Mouse (Mus musculus): ENCODE data around the gene Cds2.
"Not testable (repeated sequence)": the region's sequence is repeated elsewhere in the genome, so short reads cannot be mapped to it uniquely, and the experiment has no call there.

Cds2 gene

DNA sequence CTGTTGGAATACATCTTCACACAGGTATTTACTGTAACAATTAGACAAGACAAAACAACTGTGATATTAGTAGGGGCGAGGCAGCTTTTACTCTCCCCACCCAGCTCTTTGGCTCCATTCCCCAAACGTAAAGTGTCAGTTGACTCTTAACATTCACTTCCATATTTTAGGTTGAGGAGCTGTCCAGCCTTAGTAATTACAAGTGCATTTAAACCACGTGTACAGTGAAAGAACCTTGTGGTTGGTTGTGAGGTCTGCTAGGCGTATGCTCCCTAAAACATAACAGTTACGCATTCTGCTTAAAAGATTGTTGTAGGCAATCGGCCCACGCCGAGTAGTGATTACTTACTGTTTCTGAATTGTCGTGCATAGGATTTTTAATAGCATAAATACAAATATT is 2.2 kb downstream of the Cds2 start:
- DNase-seq (ENCODE audit: low spot score in 2 of 2), result no peak

DNA sequence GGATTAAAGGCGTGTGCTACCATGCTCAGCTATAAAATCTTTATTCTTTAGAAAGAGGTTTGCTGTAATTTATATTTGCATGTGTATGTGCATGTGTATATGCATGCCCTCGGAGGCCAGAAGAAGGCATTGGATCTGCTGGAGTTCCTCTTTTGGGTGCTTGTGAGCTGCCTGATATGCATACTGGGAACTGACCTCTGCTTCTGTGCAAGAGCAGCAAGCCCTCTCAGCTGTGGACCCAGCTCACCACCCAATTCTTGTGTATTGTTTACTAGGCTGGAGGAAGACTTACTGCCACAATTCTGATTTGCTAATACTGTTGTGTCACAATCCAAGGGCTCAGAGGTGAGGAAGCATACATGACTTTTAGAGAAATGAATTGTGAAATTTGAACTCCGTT is 3.1 kb downstream of the Cds2 start:
- DNase-seq (ENCODE audit: low spot score in 2 of 2), result no peak

DNA sequence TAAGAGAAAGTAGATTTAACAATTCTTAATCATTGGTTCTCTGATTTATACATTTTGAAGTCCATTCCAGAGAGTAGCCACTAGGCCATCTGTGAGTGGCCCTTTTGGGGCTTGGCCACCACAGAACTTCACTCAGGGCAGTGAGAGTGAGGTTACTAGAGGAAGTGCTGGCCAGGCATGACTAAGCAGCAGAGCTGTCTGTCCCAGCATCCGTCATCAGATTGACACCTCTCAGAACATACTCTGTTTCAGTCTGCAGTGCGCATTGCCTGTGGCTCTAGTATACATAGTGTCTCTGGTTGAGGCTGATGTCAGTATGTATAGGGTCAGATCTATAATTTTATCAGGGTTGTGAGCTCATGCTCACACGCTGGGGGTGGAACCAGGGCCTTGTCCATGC is 6.3 kb downstream of the Cds2 start:
- DNase-seq (ENCODE audit: low spot score in 2 of 2), result no peak

DNA sequence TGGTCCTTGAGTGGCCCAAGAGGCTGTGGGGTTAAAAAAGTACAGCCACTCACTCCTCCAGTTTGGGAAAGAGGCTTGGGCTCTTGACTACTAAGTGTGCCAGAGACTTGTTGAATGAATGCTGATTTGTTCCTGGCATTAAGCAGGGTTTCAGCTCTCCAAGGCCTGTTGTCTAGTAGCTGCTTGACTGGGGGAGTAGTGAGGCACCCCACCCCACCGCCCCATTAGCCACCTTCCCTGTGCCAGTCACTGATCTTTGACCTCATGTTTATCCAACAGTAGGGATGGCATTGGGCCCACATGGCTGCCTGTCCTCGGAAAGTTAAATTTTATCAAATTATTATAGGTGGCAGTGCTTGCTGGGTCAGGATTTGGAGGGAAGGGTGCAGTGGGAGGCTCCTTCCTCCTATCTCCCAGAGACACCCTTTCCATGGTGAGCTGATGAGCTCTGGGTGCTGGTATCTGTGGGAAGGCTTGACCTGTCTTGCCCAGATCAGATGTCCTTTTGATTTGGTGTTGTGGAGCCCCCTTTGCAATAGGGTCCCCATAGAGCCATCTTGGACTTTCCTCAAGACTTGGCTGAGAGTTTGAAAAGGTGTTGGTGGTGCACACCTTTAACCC is 7.5 kb downstream of the Cds2 start:
- no peak for DNase-seq (ENCODE audit: low spot score in 2 of 2)

DNA sequence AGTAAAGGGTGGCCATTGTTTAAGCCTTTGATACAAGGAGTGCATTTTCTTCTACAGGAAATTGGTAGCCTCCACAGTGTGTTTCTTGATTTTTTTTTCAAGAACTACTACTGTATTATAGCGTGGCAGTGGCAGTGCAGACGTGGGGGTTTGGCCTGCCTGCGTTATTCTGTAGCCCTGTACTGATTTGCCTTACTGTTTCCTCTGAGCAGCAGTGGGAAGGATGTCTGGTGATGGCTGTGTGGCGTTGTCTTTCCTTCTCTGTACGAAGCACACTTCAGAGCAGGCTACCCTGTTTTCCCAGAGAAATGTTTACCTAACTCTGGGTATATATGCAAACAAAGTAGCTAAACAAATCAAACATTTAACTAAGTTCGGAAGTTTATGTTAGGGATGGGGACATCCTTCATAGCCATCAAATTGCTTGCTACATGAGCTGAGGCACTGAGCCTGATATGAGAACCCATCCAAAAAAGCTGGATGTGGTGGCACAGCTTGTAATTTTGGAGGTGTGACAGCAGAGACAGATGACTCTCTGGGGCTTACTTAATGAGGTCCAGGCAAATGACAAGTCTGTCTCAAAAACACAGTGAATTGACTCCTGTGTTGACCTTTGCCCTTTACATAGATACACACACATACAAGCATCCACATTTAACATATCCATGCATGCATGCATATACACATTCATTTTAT is 9.9 kb downstream of the Cds2 start:
- DNase-seq (ENCODE audit: low spot score in 2 of 2), result no peak

DNA sequence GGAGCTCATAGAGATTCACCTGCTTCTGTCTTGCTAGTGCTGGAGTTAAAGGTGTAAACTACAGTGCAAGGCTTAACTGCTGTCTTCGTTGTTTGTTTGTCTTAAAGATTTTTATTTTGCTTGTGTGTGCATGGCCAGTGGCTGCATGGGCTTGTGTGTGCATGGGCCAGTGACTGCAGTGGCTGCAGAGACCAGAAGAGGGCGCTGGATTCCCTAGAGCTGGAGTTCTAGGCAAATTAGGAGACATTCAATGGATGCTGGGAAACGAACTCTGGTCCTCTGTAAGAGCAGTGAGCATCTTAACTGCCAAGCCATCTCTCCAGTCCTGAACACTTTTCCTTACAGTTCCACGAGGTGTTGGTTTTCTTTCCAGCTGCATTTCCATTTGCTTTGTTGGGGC is 12.6 kb downstream of the Cds2 start:
- no peak for DNase-seq (ENCODE audit: low spot score in 2 of 2)

DNA sequence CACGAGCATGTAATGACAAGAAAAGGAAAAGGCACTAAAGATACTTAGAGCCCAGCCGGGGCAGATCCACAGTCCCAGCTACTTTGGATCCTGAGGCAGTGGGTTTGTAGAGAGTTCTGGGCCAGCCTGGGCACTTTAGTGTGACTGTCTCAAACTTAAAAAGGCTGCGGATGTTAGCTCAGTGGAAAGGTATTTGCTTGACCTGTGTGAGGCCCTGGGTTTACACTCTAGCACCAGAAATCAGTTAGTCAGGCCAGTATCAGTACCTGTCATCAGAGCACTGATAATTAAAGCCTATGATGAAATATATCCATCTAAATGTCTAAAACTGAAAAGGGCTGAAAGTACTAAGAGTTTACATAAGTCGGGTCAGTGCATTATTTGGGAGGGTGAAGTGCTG is 13.3 kb downstream of the Cds2 start:
- no peak for DNase-seq (ENCODE audit: low spot score in 2 of 2)

DNA sequence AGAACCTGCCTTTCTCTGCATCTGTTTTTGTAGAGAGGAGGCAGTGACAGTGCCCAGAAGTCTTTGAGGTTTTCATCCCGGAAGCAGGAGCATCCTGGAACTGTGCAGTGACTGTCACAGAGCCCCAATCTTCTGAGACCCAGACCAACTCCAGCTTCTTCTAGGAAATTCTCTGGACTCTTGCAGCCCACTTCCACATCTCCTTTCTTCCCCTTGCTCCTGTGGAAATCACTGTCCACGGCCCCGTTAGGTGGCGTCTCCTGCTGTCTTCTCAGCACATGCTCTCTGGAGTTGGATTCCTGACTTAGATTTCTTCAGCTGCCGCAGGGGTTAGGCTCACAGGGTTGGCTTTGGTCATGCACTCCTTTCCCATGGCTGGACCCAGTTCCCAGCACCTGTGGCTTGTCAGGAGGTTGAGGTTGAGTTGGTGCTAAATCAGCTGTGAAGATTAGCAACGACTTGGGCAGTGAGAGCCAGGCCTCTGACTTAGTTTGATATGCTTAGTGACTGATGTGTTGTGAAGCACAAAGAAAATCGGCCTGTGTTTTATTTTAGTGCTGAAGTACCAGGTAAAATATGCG is 15.4 kb downstream of the Cds2 start:
- no peak for DNase-seq (ENCODE audit: low spot score in 2 of 2)

DNA sequence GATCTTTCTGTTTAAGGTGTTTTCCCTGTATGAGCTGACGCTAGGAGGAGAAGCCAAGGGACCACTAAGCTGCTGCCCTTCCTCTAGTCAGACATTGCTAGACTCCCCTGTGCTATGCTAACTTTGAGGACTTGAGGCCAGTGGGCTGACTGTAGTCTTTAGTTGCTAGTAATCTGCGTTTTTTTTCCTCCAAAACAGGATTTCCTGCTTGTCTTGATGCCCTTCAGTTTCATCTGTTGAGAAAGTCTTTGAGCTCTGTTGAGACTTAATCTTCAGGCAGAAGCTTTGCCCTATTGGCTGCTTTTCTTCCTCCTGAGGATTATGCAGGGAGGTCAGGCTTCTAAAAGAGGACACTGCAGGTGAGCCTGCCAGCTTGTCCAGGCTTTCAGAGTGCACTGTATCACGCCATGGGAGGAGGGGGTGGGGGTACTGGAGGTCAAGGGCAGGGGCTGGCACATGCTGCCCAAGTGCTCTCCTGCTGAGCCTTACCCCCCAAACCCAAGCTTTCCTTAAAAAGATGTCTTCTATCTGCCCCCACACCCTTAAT is 16.5 kb downstream of the Cds2 start:
- no peak for DNase-seq (ENCODE audit: low spot score in 2 of 2)

DNA sequence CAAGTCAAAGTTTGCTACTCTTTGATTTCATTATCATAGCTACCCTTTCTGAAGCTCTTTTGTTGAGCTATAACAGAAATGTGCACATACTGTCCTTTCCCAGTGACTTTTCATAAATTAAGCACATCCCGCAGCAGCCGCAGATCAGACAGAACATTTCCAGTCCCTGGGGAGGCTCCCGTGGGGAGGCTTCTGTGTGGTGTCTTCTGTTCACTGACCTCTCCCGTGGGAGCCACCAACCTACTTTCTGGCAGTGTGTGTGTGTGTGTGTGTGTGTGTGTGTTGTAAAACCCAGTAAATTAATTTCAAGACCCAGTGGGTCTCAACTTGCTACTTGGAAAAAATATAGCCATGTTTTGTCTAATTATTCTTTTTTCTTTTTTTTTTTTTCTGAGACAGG is 17.0 kb downstream of the Cds2 start:
- DNase-seq (ENCODE audit: low spot score in 2 of 2), result no peak

DNA sequence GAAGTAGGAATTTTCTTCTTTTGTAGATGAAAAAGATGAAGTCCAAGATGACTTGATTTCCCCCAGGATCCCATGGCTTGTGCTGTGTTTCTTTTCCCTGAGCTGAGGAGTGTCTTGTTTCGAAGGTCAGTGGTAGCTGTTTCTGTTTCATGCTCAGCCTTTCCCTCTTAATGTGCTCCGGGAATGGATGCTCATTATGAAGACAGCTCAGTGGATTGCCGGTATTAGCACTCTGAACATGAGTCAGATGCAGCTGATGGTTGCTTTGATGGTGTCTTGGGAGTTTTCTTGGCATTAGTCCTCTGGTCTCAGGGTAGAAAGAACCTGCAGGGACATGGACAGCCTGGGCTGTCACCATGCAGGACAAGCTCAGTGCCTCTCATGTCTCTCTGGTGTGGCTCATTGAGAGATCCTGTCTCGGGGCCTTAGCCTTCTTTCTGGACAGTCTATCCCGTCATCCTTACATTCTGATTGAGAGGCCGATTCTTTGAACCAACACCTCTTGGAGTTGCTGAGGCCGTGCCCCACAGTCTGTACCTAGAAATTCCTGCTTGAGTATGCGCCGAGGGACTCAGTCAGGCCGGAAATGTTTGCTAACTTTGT is 17.7 kb downstream of the Cds2 start:
- no peak for DNase-seq (ENCODE audit: low spot score in 2 of 2)

DNA sequence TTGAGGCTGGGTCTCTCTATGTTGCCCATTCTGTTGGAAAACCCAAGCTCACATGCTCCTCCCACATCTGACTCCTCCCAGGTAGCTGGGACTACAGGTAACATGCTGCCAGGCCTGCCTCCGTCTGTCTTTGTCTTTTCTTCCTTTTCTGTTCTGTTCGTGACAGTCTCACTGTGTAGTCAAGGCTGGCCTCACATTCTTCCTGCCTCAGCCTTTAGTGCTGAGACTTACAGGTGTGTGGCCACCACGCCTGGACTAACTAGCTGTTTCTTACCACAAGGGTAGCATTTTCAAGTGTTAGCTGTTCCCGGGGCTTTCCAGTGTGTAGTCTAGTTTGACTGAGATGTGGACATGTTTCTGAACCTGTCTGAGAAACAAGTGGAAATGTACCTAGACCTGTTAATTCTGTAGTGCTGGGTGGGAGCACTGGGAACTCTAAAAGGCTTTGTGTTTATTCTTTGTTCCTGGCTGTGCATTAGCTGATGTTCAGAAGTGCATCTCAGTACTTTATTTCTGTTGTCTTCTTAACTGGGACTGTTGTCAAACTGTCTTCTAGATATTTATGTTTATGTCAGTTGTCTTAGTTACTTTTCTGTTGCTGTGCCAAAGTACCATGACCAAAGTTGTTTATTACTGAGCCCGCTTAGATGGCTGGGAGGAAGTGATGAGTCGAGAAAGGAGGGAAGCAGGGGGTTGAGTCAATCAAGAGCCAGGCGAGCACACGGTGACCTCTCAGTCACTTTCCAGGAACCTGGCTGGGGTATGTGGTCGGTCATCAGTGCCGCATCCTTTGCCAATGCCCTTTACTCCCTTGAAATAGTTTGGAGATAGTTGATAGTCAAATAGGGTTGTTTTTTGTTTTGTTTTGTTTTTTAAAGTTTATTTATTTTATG is 18.9 kb downstream of the Cds2 start:
- no peak for DNase-seq (ENCODE audit: low spot score in 2 of 2)

DNA sequence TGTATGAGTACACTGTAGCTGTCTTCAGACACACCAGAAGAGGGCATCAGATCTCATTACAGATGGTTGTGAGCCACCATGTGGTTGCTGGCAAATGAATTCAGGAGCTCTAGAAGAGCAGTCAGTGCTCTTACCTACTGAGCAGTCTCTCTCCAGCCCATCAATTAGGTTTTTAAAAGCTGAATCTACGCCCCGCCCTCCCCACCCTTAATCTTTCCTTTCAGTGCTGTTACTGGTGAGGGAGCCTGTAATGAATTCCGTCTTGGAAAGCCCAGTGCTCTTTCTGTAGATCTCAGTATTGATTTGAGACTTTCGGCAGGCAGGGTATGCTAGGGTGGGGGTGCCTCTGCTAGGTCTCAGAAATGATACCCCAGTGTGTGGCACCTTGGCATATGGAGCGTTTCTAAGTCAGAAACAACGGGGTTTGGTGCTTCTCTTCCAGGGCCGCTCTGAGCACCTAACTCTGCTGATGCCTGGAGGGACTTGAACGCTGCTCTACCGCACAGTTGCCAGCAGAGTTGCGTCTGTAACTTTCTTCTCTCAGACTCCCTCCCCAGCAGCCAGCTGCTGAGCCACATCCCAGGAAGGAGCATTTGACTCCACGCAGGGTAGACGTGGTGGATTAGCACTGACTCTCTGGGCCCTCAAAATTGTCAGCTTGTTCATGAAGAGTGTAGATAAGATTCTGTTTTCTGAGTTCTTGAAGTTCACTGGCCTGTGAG is 19.7 kb downstream of the Cds2 start:
- no peak for DNase-seq (ENCODE audit: low spot score in 2 of 2)

DNA sequence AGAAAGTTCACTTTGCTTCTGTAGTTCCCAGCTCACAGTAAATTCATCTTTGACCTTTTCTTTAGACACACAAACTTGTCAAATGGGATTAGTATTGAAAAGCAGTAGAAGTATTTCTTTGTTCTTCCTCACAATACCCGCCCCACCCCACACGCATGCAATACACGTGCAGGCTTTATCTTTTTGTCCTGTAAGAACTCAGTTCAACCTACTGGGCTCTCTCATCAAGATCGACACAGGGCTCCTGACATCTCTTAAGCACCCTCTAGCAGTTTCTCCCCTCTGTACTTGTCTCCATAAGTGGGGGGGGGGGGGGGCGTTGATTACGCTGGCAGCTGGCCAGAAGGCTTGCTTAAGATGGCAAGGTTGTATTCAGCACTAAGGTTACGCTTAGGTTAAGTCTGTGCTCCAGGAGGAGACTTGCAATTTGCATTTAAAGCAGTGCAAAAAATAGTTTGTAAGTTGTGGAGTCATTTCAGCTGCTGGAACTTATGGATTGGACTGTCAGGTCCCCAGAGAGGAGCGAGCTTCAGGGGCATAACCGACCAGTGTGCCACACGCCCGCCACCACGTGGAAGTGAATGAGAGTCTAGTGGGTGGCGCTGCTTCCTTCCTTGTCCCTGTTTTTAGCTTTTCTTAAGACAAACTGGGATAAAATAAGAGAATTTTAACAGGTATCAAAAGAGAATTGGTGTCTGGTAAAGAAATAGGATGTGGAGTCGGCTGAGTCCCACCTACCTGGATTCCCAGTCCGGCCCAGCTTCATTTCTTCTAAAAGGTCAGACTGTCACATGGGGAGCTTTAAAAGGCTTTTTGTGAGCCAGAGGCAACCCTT is 20.5 kb downstream of the Cds2 start:
- DNase-seq (ENCODE audit: low spot score in 2 of 2), result no peak

DNA sequence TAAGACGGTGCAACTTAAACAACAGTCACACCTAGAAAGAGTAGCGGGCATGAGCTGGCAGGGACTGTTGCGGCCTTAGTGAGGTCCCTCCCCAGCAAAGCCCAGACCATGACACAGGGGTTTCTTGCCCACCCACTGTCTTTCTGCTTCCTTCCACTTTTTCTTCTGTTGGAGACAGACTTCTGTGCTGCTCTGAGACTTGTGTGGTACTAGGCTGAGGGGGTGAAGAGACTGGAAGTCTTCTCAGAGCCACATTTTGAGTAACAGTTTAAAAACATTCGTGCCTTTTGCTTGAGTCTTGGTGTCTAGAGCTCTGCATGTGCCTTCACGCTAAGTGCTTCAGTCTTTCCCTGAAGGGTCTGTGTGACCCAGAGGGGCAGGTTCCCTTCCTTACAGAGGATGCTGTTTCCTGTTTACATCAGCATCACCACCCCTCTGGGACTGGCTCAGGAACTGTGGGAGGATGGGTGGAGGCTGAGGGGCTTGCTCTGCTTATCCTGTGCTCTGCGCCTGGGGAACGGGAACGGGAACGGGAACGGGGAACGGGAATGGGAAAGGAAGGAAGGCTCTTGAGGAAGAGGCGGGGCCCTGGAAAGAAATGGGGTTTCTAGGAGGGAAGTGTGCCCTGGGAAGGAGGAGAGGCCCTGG is 21.7 kb downstream of the Cds2 start:
- no peak for DNase-seq (ENCODE audit: low spot score in 2 of 2)

DNA sequence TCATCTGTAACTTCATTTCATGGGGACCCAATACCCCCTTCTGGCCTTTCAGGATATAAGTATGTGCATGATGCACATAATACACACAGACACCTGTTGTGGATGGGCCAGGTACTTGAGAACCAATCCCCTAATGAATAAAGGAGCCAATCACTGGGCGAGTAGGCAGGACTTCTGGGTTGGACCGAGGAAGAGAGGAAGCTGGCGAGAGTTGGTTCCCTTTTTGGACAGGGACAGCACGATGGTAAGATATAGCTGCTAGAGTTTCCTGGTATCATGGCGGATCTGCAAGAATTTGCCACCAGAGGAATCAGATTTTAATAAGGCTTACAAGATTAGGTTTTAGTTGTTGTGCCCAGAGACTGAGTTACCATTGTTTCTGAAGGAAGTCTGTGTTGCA is 22.8 kb downstream of the Cds2 start:
- not testable (repeated sequence) for DNase-seq (ENCODE audit: low spot score in 2 of 2)

DNA sequence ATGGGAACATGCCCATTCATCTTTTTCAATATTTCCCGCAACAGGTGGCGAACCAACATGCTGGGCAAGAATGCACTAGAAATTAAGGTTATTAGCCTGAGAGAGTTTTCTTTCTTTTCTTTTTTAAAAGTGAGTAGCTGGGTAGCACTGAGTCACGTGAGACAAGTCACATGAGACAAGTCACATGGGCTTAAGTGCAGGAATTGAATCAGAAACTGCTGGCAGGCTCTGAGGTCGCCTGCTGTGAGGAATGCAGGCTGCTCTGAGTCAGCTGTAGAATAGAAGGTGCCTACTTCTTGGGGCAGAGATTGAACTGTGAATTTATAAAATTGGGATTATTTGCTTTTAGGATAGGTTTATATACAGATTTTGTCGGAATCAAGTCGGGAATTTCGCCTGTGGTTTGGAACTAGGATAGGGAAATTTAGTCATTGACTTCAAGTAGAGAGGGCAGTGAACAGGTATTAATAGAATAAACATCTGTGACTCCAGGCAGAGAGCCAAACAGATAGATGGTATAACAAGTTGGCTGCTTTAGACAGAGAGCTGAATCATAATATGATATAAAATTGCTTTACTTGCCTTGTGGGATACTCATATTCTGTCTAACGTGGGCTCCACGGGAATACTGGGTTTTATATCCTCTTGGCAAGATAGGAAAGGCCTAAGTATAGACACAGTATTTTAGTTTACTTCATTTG is 23.6 kb downstream of the Cds2 start:
- DNase-seq (ENCODE audit: low spot score in 2 of 2), result peak in 1 of 2 experiments; percentile 20

DNA sequence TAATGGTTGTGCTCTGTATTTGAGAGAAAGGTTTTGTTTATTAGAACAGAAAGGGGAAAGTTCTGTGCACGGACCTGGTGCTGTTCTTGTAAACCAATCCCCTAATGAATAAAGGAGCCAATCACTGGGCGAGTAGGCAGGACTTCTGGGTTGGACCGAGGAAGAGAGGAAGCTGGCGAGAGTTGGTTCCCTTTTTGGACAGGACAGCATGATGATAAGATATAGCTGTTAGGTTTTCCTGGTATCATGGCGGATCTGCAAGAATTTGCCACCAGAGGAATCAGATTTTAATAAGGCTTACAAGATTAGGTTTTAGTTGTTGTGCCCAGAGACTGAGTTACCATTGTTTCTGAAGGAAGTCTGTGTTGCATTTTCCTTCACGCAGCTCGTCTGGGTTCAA is 26.3 kb downstream of the Cds2 start:
- not testable (repeated sequence) for DNase-seq (ENCODE audit: low spot score in 2 of 2)

DNA sequence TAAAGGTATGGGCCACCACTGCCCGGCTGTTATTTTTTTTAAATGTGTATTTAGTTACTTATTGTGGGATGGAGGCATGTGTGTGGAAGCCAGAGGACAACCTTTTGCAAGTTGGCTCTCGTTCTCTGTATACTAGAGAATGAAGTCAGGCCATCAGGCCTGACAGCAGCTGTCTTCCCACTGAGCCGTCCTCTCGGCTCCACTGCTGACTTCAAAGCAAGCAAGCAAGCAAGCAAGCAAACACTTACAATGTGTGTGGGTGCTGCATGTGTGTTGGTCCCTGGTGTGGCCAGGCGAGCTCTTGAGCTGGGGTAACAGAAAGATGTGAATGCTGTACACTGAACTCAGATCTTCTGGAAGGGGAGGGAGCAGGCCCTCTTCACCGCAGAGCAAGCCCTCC is 27.9 kb downstream of the Cds2 start:
- no peak for DNase-seq (ENCODE audit: low spot score in 2 of 2)

Data from cerebellum, postnatal 4 days (tissue).